Mouse (Mus musculus): ENCODE measurements around the gene Arntl2. TPM values are rescaled to one million over a fixed set of nuclear protein-coding genes. Genes with fewer than 3 reads are reported as not detected.

Arntl2 gene
- polyA plus RNA-seq, 1 experiment = 5.8 TPM

GRCm38 (mm10) chr6:146793527-146793926 is 2.3 kb upstream of the Arntl2 start:
- no peak for DNase-seq (ENCODE audit: low read depth)
- TF ChIP-seq POLR2A (IDR thresholded peaks at IDR 0.05; ENCODE audit: borderline replicate concordance, extremely low read depth, insufficient read depth, insufficient read length, poor library complexity, severe bottlenecking) (no peak), CTCF (IDR thresholded peaks at IDR 0.05; ENCODE audit: borderline replicate concordance, extremely low read depth, insufficient read depth, insufficient read length) (no peak)

- DNase-seq (ENCODE audit: low read depth) = no peak
- no peak for TF ChIP-seq POLR2A (IDR thresholded peaks at IDR 0.05; ENCODE audit: borderline replicate concordance, extremely low read depth, insufficient read depth, insufficient read length, poor library complexity, severe bottlenecking)
These were observed 510 bp upstream of the Arntl2 start for GRCm38 (mm10) chr6:146795166-146795923.

- no peak for TF ChIP-seq CTCF (IDR thresholded peaks at IDR 0.05; ENCODE audit: borderline replicate concordance, extremely low read depth, insufficient read depth, insufficient read length)
- no peak for TF ChIP-seq POLR2A (IDR thresholded peaks at IDR 0.05; ENCODE audit: borderline replicate concordance, extremely low read depth, insufficient read depth, insufficient read length, poor library complexity, severe bottlenecking)
- no peak for DNase-seq (ENCODE audit: low read depth)
These were observed 1.6 kb downstream of the Arntl2 start for GRCm38 (mm10) chr6:146797446-146797845.

- TF ChIP-seq CTCF (IDR thresholded peaks at IDR 0.05; ENCODE audit: borderline replicate concordance, extremely low read depth, insufficient read depth, insufficient read length) = no peak
- TF ChIP-seq POLR2A (IDR thresholded peaks at IDR 0.05; ENCODE audit: borderline replicate concordance, extremely low read depth, insufficient read depth, insufficient read length, poor library complexity, severe bottlenecking) = no peak
- DNase-seq (ENCODE audit: low read depth) = no peak
These were observed 14.1 kb downstream of the Arntl2 start for GRCm38 (mm10) chr6:146809991-146810390.

GRCm38 (mm10) chr6:146813007-146813406 is 17.2 kb downstream of the Arntl2 start:
- TF ChIP-seq CTCF (IDR thresholded peaks at IDR 0.05; ENCODE audit: borderline replicate concordance, extremely low read depth, insufficient read depth, insufficient read length) (no peak), POLR2A (IDR thresholded peaks at IDR 0.05; ENCODE audit: borderline replicate concordance, extremely low read depth, insufficient read depth, insufficient read length, poor library complexity, severe bottlenecking) (no peak)
- DNase-seq (ENCODE audit: low read depth) = no peak

GRCm38 (mm10) chr6:146820177-146820965 is 24.5 kb downstream of the Arntl2 start:
- TF ChIP-seq POLR2A (IDR thresholded peaks at IDR 0.05; ENCODE audit: borderline replicate concordance, extremely low read depth, insufficient read depth, insufficient read length, poor library complexity, severe bottlenecking) (no peak), CTCF (IDR thresholded peaks at IDR 0.05; ENCODE audit: borderline replicate concordance, extremely low read depth, insufficient read depth, insufficient read length) (no peak)
- DNase-seq (ENCODE audit: low read depth) = no peak

GRCm38 (mm10) chr6:146821958-146822357 is 26.1 kb downstream of the Arntl2 start:
- TF ChIP-seq CTCF (IDR thresholded peaks at IDR 0.05; ENCODE audit: borderline replicate concordance, extremely low read depth, insufficient read depth, insufficient read length) = no peak
- TF ChIP-seq POLR2A (IDR thresholded peaks at IDR 0.05; ENCODE audit: borderline replicate concordance, extremely low read depth, insufficient read depth, insufficient read length, poor library complexity, severe bottlenecking) = no peak
- DNase-seq (ENCODE audit: low read depth) = no peak

GRCm38 (mm10) chr6:146824727-146825486 is 29.1 kb downstream of the Arntl2 start:
- peak; percentile 76 for DNase-seq (ENCODE audit: low read depth)
- TF ChIP-seq CTCF (IDR thresholded peaks at IDR 0.05; ENCODE audit: borderline replicate concordance, extremely low read depth, insufficient read depth, insufficient read length) = peak; percentile 89
- no peak for TF ChIP-seq POLR2A (IDR thresholded peaks at IDR 0.05; ENCODE audit: borderline replicate concordance, extremely low read depth, insufficient read depth, insufficient read length, poor library complexity, severe bottlenecking)

- no peak for DNase-seq (ENCODE audit: low read depth)
- TF ChIP-seq CTCF (IDR thresholded peaks at IDR 0.05; ENCODE audit: borderline replicate concordance, extremely low read depth, insufficient read depth, insufficient read length) (no peak), POLR2A (IDR thresholded peaks at IDR 0.05; ENCODE audit: borderline replicate concordance, extremely low read depth, insufficient read depth, insufficient read length, poor library complexity, severe bottlenecking) (no peak)
These were observed 29.6 kb downstream of the Arntl2 start for GRCm38 (mm10) chr6:146825487-146825773.

- no peak for DNase-seq (ENCODE audit: low read depth)
- no peak for TF ChIP-seq POLR2A (IDR thresholded peaks at IDR 0.05; ENCODE audit: borderline replicate concordance, extremely low read depth, insufficient read depth, insufficient read length, poor library complexity, severe bottlenecking)
- no peak for TF ChIP-seq CTCF (IDR thresholded peaks at IDR 0.05; ENCODE audit: borderline replicate concordance, extremely low read depth, insufficient read depth, insufficient read length)
These were observed 35.5 kb downstream of the Arntl2 start for GRCm38 (mm10) chr6:146831320-146831719.

Measured in brain, embryonic 14.5 days (tissue).